Mouse (Mus musculus): ENCODE results near the gene Iqcd.

Iqcd gene

DNA sequence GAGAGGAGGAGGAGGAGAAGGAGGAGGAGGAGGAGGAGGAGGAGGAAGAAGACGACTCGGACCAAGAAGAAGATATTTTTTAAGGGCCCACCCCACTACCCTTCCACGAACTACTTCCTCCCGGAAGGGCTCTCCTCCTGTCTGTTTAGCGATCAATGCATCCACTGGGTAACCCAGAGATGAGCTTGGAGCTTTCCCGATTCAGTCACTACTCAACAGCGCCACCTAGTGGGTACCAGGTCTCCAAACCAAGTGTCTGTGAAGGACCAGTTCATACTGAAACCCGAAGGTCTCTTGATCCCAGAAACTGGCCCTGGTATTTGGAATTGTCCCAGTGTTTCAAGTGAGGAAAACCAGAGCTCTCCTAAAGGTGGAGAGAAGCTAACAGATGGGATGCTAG, 16.9 kb downstream of the Iqcd start:
- peak; percentile 95 for DNase-seq

GRCm38 (mm10) chr5:120606590-120607200, 17.9 kb downstream of the Iqcd start:
- no peak for DNase-seq

- no peak for DNase-seq
Observed at GRCm38 (mm10) chr5:120607335-120607734, 18.5 kb downstream of the Iqcd start.

- no peak for DNase-seq
Observed at GRCm38 (mm10) chr5:120609246-120609775, 20.5 kb downstream of the Iqcd start.

DNA sequence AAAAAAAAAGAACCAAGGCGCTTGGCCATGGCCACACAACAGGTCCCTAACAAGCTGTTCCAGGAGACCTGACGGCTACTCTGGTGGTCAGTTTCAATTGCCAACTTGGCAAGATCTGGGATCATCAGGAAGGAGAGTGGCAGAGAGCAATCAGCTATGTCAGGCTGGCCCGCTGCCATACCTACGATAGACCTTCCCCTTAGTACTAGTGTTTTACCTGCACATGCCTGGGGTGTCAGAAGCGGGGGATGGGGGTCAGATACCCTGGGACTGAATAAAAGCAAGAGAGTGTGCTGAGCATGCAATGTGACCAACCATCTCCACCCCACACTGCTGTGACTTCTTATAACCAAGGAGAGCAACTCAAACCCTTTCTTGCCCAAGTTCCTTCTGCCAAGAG, 22.1 kb downstream of the Iqcd start:
- DNase-seq: no peak

GRCm38 (mm10) chr5:120611416-120611815, 22.6 kb downstream of the Iqcd start:
- no peak for DNase-seq

DNA sequence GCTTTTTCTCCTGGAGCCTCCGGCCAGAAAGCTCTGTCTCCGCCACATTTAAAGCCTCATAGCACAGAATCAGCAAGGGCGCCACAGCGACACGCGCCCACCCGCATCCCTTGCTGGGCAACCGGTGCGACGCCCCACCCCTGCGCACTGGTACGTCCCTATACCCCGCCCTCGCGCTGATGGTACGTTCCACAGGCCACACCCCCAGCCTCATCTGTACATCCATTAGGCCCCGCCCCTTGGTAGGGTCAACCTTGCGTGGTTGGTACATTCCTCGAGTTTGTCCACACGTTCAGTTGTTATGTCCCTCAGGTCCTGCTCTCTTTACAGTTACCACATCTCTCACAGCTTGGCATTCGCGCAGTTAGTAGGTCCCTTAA, 23.6 kb downstream of the Iqcd start, which contains the start of the genes Rita1 and Ddx54:
Gene Rita1, minus strand, starts transcription at position 148 of the 380 bp plus-strand sequence.
Gene Ddx54, plus strand, starts transcription at position 298 of the 380 bp plus-strand sequence.
- peak; percentile 98 for DNase-seq

GRCm38 (mm10) chr5:120612822-120613604, 24.2 kb downstream of the Iqcd start:
- peak; percentile 100 for DNase-seq

DNA sequence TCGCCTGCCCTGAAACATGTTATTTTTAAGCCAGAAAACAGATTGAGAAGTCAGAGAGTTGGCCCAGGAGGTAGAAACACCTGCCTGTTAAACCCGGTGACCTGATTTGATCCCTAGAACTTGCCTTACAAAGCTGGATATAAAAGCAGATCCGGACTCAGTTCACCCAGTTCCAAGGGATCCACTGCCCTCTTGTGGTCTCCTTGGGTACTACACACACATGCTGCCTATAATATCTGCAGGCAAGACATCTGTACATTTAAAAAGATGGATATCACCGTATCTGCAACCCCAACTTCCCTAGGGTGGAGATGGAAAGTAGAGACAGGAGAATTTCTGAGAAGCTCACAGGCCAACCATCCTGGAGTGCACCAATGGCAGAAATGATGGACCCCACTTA, 27.1 kb downstream of the Iqcd start:
- no peak for DNase-seq

- no peak for DNase-seq
Observed at GRCm38 (mm10) chr5:120618778-120619177, 30.0 kb downstream of the Iqcd start.

GRCm38 (mm10) chr5:120619201-120619600, 30.4 kb downstream of the Iqcd start:
- DNase-seq: peak; percentile 68

DNA sequence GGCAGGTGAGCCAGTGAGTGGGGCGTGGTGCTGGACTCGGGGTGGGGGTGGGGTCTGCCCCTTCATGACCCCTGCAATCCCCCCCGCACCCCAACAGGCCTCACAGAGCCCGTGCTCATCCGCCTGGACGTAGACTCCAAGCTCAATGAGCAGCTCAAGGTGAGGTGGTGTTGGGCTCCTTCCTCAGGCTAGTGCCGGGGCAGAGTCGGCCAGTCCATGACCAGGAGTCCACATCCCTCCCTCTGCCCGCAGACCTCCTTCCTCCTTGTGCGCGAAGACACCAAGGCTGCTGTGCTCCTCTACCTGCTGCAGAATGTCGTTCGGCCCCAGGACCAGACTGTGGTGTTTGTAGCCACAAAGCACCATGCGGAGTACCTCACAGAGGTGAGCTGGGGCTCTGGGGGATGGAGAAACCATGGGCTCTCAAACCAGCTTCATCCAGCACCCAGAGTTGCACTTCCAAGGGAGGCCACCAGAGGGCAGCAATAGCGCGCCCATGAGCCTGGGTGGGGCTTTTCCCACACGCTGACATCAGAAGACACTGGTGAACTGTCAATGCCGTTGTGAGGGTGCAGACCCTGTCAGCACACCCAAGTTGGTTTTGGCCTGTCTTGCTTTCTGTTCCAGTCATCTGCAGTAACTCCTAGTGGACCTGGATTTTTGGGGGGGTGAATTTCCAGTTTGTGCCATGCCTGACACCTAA, 31.7 kb downstream of the Iqcd start:
- peak; percentile 82 for DNase-seq

- DNase-seq: no peak
Observed at GRCm38 (mm10) chr5:120621078-120621765, 32.4 kb downstream of the Iqcd start.

DNA sequence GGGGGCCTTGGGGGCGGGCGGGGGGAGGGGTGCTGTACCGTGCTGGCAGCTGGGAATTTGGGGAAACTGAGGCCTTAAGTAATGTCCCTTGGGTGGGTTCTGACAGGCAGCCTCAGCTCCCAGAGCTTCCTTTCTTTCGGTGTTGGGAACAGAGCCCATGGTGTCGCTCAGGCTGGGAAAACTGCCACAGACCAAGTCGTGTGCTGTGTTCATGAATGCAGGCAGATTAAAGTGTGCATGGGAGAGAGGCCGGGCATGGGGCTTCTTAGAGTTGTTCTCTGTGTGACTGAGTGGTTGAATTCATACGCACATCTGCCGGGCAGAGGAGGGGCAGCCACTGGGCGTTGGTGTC, 33.0 kb downstream of the Iqcd start:
- DNase-seq: no peak

DNA sequence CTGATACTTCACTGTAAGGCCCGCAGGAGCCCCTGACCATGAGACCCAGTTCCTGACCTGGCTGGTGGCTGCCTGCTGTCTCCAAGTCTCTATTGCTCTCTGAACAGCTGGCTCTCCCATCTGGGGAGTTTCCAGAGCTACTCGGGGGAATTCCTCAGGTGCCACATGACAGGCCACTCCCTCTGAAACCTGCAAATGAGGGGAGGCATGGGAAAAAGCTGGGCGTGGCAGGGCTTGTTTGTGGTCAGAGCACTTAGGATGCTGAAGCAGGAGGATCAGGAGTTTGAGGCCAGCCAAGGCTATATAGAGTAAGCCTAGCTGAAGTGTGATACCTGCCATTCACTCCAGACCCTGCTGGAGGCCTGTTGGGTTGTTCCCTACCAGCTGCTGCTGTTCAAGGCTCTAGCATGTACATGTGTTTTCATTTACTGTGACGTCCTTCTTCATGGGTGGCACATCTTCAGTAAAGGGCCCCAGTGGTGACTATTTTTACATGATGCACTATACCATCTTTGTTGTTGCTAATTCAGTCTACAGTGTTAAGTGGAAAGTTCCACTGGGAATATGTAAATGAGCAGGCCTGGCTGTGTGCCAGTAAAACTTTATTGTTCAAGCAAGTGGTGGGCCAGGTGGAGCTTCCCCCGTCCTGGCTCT, 33.5 kb downstream of the Iqcd start:
- DNase-seq: no peak

GRCm38 (mm10) chr5:120624427-120624826, 35.6 kb downstream of the Iqcd start:
- no peak for DNase-seq

DNA sequence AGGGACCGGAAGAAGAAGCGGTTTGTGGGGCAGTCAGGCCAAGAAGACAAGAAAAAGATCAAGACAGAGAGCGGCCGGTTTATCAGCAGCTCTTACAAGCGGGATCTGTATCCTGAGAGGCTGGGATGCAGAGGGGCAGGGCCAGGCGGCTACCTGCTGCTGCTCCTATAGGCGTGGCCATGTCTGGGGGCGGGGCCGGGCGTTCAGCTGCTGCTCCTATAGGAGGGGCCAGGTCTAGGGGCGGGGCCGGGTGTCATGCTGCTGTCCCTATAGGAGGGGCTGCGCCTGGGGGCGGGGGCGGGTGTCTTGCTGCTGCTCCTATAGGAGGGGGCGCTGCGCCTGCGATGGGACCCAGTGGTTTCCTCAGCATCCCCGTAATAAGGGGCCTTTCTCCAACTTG, 37.6 kb downstream of the Iqcd start:
- no peak for DNase-seq

DNA sequence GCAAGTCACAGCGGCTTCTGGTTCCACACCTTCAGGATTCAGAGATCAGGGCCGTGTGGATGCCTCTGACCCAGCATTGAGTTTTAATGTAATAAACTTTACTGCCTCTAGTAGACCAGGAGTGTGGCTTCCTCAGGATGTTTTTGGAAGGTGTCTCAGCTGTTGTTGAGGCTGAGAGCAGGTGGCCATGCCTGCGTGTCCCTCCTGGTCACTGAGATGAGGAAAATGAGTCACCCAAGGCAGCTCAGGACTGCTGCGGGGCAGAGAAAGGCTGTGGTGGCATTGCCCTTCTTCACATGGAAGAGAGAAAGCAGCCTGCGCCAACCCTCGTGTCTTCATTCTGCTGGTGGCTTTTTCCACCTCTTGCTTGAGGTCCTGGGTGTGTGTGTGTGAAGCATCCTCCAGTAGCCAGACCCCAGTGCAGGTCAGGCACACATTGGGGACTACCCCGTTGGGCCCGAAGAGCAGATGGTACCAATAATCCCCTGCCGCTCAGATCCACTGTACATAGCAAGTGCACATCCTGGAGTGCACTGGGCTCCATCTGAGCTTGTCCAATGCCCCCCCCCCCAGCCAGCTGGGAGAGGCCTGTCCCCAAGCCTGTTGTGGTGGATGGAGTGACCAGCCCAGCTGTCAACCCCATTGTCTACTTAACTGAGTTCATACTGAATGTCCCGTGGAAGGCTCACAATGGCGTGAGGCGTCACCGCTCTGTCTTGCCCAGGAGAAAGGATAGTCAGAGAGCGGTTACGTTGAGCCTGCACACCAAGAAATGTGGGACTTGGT, 38.9 kb downstream of the Iqcd start:
- no peak for DNase-seq

DNA sequence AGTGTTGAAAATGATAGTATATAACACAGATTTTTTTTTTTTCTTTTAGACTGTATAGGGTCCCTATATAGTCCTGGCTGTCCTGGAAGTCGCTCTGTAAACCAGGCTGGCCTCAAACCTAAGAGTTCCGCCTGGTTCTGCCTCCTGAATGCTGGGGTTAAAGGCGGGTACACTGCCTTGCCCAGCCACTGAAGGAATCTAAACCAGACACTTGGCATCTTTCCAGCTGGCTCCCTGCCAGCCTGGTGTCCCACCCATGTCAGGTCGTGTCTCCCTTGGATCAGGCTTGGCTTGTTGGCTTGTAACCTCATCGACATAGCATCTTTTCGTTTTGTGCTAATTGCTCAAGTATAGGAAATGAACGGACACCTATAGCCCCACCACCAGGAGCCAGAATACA, 39.8 kb downstream of the Iqcd start:
- DNase-seq: no peak

DNA sequence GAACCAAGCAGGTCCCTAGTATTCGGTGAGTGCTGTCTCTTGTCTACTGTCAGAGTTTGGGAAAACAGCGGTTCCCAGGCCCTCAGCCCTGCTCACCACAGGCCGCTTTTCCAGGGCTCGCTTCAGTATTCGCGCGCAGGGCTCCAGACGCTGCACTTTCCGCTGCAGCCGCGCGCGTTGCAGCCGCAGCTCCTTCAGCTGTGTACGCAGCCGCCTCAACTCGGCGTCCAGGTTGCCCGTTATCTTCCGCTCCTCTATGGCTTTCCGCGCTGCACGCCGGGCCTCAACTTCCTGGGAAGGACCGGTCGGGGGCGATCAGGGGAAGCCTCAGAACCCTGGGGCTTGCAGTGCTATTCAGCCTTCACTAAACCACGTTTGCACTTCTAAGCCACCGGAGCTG, 42.3 kb downstream of the Iqcd start:
- no peak for DNase-seq

DNA sequence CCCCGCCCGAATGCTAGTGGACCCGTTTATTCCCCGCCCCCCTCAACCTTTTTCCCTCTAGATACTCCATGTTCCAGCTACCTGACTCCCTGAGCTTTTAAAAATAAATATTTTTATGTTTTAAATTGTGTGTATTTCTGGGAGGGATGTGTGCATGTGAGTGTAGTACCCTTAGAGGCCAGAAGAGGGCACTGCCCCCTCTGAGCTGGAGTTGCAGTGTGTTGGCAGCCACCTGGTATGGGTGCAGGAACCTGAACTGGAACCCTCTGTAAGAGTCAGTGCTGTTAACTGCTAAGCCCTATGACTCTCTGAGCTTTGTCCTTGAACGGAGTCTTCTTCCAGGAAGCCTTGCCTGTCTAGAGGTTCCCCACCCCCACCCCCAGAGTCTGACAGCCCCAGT, 43.1 kb downstream of the Iqcd start:
- no peak for DNase-seq

DNA sequence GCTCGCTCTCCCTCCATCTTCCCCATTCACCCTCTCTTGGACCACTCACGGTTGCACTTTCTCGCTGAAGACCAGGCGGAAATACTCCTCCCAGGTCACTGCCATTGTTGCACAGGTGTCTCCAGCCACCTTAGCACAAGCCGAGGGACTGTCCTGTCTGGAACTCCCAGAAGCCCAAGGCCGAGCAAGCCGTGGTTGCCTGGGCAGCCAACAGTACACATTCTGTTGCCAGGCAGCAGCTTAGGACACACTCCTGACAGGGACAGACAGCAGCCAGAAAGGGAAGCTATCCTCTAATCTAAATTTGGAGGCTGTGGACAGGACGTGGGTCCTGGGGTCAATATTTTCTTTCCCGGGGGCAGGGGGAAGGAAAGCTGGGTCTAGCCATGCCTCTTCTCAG, 45.3 kb downstream of the Iqcd start, which contains the start of gene Cfap73:
Gene Cfap73, minus strand, starts transcription at position 105 of the 400 bp plus-strand sequence.
- no peak for DNase-seq
